17 mouse cellular contexts compared by ENCODE assay signal in genomic region chr11:3334141-3334710, GRCm38 (mm10). TPM values are rescaled to one million over a fixed set of nuclear protein-coding genes. Genes with fewer than 3 reads are reported as not detected.
DNase-seq lines count a peak whose midpoint lies in the region; ATAC-seq and TF ChIP-seq lines count a peak whose summit lies in the region.
"Had no signal": no experiment of that assay in that cellular context is flagged by ENCODE, and none has a peak within 500 bp of the region (broad histone marks: within the 10 kb centered on the region; RNA-seq: fewer than 3 reads in every experiment).

No protein-coding gene starts in this region.

- WGBS in heart, embryonic 16.5 days: 84% methylated on average over 11 of the region's 11 CpGs
- WGBS in spleen, adult 2 months: 79% methylated on average over 11 of the region's 11 CpGs
- WGBS in small intestine, adult 2 months: 92% methylated on average over 11 of the region's 11 CpGs

- H3K4me3 ChIP-seq in heart, embryonic 16.5 days (ENCODE audit: low read length): no peak overlapping the region
- no peak overlapping the region for H3K4me3 ChIP-seq in spleen, adult 2 months (ENCODE audit: extremely low read depth, insufficient read depth, insufficient read length)
- no peak overlapping the region for H3K4me3 ChIP-seq in small intestine, adult 2 months (ENCODE audit: low read depth, low read length)
- H3K4me3 ChIP-seq: embryonic facial prominence, embryonic 15.5 days; forebrain, embryonic 10.5 days; hindbrain, embryonic 10.5 days; limb, embryonic 13.5 days; liver, embryonic 15.5 days had no signal

- no peaks in the 10 kb centered on the region for H3K9me3 ChIP-seq in heart, embryonic 16.5 days (replicated peaks; ENCODE audit: control insufficient read depth, low read length)
- H3K9me3 ChIP-seq: embryonic facial prominence, embryonic 15.5 days; forebrain, embryonic 10.5 days; hindbrain, embryonic 10.5 days; limb, embryonic 13.5 days; liver, embryonic 15.5 days had no signal

- peaks cover 10% of the 10 kb centered on the region; the same call in 1 of the 2 replicates for H3K36me3 ChIP-seq in heart, embryonic 16.5 days (ENCODE audit: control insufficient read depth, insufficient read depth)
- H3K36me3 ChIP-seq in spleen, adult 2 months (ENCODE audit: control insufficient read depth, insufficient read depth, low read length): peaks cover 14% of the 10 kb centered on the region
- H3K36me3 ChIP-seq in small intestine, adult 2 months (ENCODE audit: control insufficient read depth, insufficient read depth, low read length): no peaks in the 10 kb centered on the region
- H3K36me3 ChIP-seq: forebrain, embryonic 10.5 days; hindbrain, embryonic 10.5 days; liver, embryonic 15.5 days had no signal

- no peak for TF ChIP-seq POLR2A in spleen, adult 2 months (IDR thresholded peaks at IDR 0.05; ENCODE audit: low read depth, low read length)
- no peak for TF ChIP-seq POLR2A in small intestine, adult 2 months (IDR thresholded peaks at IDR 0.05; ENCODE audit: low read depth, low read length)

- ATAC-seq in heart, embryonic 16.5 days (replicated peaks; ENCODE audit: extremely low read depth, insufficient read depth, low FRiP score): no peak
- ATAC-seq: inflammation-experienced regulatory T-cells, adult 6 months had no signal

- no peak overlapping the region; the same call in 1 of the 2 replicates for H3K4me2 ChIP-seq in heart, embryonic 16.5 days (ENCODE audit: low read depth, low read length)
- H3K4me2 ChIP-seq: embryonic facial prominence, embryonic 15.5 days; limb, embryonic 13.5 days; liver, embryonic 15.5 days had no signal

- DNase-seq in adrenal gland, adult 2 months: peak; percentile 44
- DNase-seq in adrenal gland, postnatal 4 days (ENCODE audit: low spot score in 2 of 2): no peak
- DNase-seq in heart, adult 9 months (ENCODE audit: low spot score in 2 of 2): no peak
- no peak for DNase-seq in spleen, adult 2 months (ENCODE audit: low read depth in 1 of 2, low spot score in 2 of 2)
- no peak for DNase-seq in spleen, postnatal 10 days (ENCODE audit: low spot score in 2 of 2)
- DNase-seq in layer of hippocampus, adult 9-10 months (ENCODE audit: low spot score): no peak
- DNase-seq: cerebellum, adult 8-10 months; lung, postnatal 36 days had no signal

- H3K27me3 ChIP-seq in heart, embryonic 16.5 days (ENCODE audit: control insufficient read depth, insufficient read depth, low read length): no peaks in the 10 kb centered on the region
- H3K27me3 ChIP-seq in spleen, adult 2 months (ENCODE audit: control insufficient read depth, insufficient read depth, low read length): no peaks in the 10 kb centered on the region
- no peaks in the 10 kb centered on the region for H3K27me3 ChIP-seq in small intestine, adult 2 months (ENCODE audit: control insufficient read depth, insufficient read depth, low read length)
- H3K27me3 ChIP-seq: CH12.LX; embryonic facial prominence, embryonic 15.5 days; limb, embryonic 13.5 days had no signal

- H3K9ac ChIP-seq in heart, embryonic 16.5 days (ENCODE audit: low read length): no peak overlapping the region
- H3K9ac ChIP-seq: embryonic facial prominence, embryonic 15.5 days; limb, embryonic 13.5 days; liver, embryonic 15.5 days had no signal

- peak overlapping the region; percentile 69; the same call in 1 of the 2 replicates for H3K27ac ChIP-seq in heart, embryonic 16.5 days (ENCODE audit: low read length)
- peak overlapping the region; percentile 97 for H3K27ac ChIP-seq in spleen, adult 2 months (ENCODE audit: insufficient read depth, low read length)
- peak overlapping the region; percentile 85 for H3K27ac ChIP-seq in small intestine, adult 2 months (ENCODE audit: insufficient read depth, low read depth, low read length)
- H3K27ac ChIP-seq: embryonic facial prominence, embryonic 15.5 days; forebrain, embryonic 10.5 days; hindbrain, embryonic 10.5 days; limb, embryonic 13.5 days; liver, embryonic 15.5 days had no signal

- peaks cover 49% of the 10 kb centered on the region for H3K4me1 ChIP-seq in heart, embryonic 16.5 days (ENCODE audit: control insufficient read depth, insufficient read depth, low read length)
- peaks cover 27% of the 10 kb centered on the region; the same call in 1 of the 2 replicates for H3K4me1 ChIP-seq in spleen, adult 2 months (ENCODE audit: control insufficient read depth, insufficient read depth, insufficient read length)
- peaks cover 5% of the 10 kb centered on the region; the same call in 1 of the 2 replicates for H3K4me1 ChIP-seq in small intestine, adult 2 months (ENCODE audit: control insufficient read depth, insufficient read depth, insufficient read length, low read length)

- TF ChIP-seq CTCF in spleen, adult 2 months (IDR thresholded peaks at IDR 0.05; ENCODE audit: extremely low read depth, insufficient read depth, insufficient read length, insufficient replicate concordance): no peak
- no peak for TF ChIP-seq CTCF in small intestine, adult 2 months (IDR thresholded peaks at IDR 0.05; ENCODE audit: extremely low read depth, insufficient read length, insufficient replicate concordance, low read depth, low read length)

RNA-seq across cellular contexts. Expression of gene Pik3ip1, which starts 4.0 kb away (rescaled TPM):
- total RNA-seq in adrenal gland, adult 2 months (2021): 10 to 100 TPM in 1 of 2 experiments, 1 to 10 TPM in 1; 8.0 to 14.0 TPM
- polyA plus RNA-seq in adrenal gland, adult 2 months (2012; rRNA removed): 40.3 and 43.3 TPM in 2 replicates
- 10 to 100 TPM; 31.9 to 32.2 TPM for total RNA-seq in adrenal gland, postnatal 4 days (2021)
- 40.9 and 41.1 TPM in 2 replicates for polyA plus RNA-seq in heart, embryonic 16.5 days (2015; fragmentation: Nextera tagmentation; extraction: Ambion mirVana)
- polyA plus RNA-seq in spleen, adult 2 months (2012; rRNA removed): 43.6 and 58.5 TPM in 2 replicates
- 6.4 and 11.0 TPM in 2 replicates for polyA plus RNA-seq in small intestine, adult 2 months (2012; rRNA removed)

RNA-seq across cellular contexts. Expression of gene Patz1, which starts 45.6 kb away (rescaled TPM):
- 10 to 100 TPM; 19.7 to 30.4 TPM for total RNA-seq in adrenal gland, adult 2 months (2021)
- polyA plus RNA-seq in adrenal gland, adult 2 months (2012; rRNA removed): 73.0 and 73.9 TPM in 2 replicates
- 10 to 100 TPM; 67.7 to 72.5 TPM for total RNA-seq in adrenal gland, postnatal 4 days (2021)
- polyA plus RNA-seq in heart, embryonic 16.5 days (2015; fragmentation: Nextera tagmentation; extraction: Ambion mirVana): 25.7 and 26.3 TPM in 2 replicates
- 44.9 and 49.9 TPM in 2 replicates for polyA plus RNA-seq in spleen, adult 2 months (2012; rRNA removed)
- polyA plus RNA-seq in small intestine, adult 2 months (2012; rRNA removed): 7.8 and 15.1 TPM in 2 replicates
